Mouse (Mus musculus) kidney, postnatal 10 days (tissue): ENCODE results near the gene Nmral1.
"Not testable (repeated sequence)": the region's sequence is repeated elsewhere in the genome, so short reads cannot be mapped to it uniquely, and the experiment has no call there.

Experiments used
- DNase-seq: peaks from one replicate; pipeline ENCODE4 v3.0.0; 2021; ENCODE audit warnings: mixed read lengths

Gene Nmral1

DNA sequence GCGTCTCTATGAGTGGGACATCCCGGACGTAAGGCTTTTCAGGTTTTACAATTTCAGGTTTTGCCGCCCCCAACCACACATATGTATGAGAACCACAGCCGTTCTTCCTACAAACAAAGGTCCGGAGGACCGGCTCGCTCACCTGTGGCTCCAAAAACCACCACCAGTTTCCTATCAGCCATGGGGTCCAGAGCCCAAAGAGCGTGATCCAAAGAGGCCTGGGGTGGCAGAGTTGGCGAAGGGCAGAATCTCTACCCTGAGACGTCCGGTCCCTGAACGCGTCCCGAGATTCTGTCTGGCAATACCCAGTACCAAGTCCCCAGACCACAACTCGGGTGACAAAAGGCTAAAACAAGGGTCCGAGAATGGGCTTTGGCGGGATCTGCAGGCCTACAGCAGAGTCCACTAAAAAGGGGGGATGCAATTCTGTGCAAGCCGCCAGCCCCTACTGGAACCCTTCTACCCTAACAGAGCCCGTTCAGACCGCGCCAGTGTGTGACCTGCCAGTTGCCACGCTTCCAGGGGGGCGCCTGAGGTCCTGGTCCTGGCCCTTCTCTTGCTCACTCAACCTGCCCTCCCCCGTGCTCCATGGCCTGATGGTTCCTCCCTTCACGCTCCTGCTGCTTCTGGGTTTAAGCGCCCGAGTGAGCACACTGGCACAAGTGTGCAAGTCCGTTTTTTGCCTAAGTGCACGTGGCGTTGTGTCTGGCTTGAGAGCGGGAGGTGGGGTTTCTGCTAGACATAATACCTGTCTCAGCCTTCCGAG lies at the start of gene Nmral1:
TSS of gene Nmral1 (minus strand) at position 604 of the 766 bp plus-strand sequence.
- peak; percentile 74 for DNase-seq

DNA sequence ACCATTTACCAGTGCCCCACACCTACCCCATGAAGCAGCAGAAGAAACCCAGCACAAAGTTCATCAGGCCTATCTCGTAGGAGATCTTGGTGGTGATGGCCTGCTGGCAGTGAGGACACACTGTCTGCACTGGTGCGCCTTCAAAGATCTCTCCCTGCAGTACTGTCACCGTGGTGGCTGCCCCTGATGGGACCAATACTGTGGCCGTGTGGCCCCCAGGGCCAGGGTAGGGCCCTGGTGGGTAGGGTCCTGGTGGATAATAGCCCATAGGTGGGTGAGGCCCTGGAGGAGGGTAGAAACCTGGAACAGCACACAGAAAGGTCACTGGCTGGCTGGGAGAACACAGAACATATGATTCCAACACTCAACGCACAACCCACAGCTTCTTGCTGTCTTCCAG lies 49.6 kb upstream of the Nmral1 start:
- DNase-seq: no peak

DNA sequence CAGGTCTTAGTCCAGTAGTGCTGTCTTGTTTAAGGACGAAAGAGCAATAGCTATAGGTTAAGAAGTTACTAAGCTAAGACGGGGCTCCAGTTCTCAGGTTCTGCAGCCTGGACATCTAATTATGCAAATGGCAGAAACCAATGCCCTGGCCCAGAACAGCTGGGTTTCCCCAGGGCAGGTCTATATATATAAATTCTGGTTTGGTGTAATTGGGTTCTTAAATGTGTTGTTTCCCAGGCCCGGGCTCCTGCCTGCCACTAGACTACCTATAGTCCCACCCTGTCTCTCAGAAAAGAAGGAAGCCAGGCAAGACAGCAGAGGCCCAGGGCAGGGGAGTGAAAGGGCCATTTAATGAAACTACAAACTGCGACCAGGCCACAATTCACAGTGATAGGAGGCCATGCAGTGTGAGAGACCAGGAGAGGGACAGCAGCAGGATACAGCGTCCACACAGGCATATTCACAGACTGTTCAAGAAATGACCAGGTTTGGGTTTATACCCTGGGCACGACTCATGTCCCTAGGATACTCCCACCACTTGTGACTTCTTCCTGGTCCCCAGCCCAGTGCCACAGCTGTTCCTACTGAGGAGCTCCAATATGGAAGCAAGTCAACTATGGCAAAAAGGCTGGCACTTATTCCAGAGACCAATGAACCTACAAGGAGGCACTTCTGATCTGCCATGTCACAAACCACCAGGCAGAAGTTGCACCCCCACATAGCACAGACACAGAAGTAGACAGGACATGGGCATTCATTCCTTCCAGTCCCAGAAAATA lies 48.0 kb upstream of the Nmral1 start:
- DNase-seq: no peak

DNA sequence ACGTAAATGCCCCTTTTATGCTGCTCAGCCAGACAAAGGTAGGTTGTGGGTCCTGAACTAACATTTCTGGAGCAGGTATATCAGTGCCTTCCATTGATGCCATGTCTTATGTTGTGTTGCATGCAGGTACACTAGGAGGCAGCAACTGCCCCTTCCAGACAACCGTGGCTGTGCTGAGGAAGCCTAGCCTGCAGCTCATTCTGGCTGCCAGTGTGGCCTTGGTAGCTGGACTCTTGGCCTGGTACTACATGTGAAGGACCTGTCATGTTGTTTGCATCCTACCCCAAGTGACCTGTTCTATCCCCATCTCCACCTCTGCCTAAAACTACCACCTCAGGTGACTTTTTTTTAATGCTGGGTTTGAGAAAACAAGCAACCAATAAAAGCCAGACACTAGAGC lies 46.7 kb upstream of the Nmral1 start:
- no peak for DNase-seq

DNA sequence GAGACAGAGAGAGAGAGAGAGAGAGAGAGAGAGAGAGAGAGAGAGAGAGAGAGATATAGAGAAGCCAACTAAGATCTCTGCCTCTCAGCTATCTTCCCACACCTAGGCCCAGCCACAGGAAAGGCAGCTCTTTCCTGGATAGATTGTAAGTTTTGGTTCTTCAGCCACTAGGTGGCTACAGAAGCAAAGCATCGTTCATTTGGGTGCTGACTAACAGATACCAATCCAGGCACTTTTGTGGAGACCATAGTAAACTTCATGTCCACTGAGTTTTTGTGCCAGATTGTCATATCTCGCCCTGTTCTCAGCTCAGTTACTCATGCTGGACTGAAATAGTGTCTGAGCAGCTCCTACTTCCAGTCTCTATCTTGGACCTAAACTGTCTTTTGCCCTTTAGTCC lies 44.1 kb upstream of the Nmral1 start:
- peak; percentile 30 for DNase-seq

DNA sequence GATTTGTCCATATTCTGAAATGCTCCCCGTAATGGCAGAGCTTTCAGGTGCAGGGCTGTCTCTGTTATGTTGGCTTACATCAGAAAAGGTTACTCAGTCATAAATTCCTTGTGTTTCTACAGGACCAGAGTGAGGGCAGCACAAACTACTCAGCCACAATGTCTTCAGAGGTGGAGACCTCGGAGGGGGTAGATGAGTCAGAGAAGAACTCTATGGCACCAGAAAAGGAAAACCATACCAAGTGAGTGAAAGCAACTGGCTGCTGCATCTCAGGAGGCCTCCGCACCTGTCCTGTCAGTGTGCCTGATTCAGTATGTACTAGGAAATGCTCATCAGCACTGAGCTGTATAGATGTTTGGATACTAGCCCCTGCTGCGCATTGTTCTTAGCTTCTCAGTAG lies 43.3 kb upstream of the Nmral1 start:
- DNase-seq: no peak

DNA sequence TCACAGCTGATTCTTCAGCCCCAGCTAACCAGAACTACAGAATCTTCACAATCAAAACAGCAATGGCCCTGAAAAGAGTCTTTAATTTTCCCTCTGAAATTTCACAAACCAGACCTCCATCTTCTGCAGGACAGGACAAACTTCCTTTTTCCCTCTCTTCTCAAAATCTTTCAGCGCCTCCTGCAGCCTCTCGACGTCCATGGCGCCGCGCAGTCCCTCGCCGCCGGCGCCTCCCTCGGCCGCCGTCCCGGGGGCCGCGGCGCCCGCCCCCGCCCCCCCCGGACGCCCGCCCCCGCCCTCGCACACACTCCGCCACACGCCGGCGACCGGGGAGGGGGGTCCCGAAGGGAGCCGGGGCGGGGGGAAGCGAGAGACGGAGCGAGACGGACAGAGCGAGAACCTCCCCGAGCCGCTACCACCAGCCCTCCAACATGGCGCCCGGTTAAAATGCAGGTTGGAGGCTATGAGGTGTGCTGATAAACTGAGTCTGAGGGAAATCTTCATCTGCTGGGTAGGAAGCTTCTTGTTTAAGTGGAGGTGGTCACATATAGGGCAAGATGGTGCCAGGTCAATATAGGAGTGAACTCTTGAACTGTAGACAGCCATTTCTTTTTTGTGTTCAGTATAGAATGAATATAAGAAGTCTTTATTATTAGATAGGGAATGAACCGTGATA lies 37.6 kb upstream of the Nmral1 start:
- not testable (repeated sequence) for DNase-seq

DNA sequence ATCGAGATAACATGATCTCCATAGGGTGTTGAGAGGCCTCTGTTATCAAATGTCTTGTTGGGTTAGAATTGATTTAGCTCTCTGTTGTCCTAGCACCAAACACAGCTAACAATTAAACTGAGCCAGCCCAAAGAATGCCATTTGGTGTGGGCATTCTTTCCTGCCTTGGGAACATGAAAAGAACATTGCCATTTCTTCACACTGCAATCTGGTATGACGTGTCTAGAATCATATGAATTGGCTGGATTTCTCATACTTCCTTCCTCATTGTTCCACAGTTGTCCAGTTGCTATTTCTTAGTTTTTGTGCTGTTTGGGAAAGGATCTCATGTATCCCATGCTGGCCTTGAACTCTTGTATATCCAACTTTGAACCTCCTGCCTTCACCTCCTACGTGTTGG lies 34.9 kb upstream of the Nmral1 start:
- DNase-seq: no peak

DNA sequence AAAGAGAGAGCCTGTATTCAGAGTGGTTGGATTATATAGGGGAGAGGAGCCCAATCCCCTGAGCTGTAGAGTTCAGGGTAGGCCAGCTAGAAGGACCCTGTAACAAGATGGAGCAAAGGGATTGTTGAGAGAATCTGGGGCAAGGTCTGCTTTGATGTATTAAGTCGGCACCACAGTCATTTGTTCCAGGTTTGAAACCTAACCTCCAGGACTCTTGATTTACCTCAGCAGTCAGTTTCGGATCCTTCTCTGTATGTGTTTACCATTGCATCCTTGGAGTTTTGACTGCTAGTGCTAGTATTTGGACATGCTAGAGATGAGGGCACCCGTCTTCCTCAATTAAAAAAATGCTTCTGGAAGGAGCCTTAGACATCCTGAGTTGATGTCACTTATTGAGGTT lies 33.0 kb upstream of the Nmral1 start:
- no peak for DNase-seq

DNA sequence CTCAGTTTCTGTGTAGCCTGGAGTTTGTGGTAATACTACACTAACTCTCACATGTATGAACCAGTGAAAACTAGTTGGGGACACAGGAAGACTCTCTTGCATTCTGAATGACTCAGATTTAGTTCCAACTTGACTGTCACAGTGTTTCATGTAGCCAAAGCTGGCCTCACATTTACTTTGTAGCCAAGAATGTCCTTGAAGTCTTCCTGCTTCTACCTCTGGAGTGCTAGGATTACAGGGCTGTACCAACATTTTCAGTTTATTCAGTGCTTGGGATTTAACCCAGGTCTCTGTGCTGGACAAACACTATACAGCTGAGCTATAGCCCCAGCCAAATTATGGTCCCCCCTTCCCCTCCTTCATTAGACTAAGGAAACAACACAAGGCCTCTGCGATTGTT lies 23.0 kb upstream of the Nmral1 start:
- DNase-seq: no peak

DNA sequence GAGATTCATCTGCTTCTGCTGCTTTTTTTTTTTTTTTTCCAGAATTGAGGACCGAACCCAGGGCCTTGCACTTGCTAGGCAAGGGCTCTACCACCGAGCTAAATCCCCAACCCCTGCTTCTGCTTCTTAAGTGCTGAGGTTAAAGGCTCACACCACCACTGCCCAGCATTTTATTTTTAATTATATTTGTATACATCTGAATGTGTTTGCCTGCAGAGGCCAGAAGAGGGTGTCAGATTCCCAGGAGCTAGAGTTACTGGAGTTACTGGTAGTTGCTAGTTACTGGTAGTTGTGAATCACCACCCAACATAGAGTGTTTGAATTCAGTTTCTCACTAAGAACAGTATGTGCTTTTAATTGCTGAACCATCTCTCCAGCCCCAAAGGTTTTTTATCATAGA lies 20.8 kb upstream of the Nmral1 start:
- DNase-seq: no peak

DNA sequence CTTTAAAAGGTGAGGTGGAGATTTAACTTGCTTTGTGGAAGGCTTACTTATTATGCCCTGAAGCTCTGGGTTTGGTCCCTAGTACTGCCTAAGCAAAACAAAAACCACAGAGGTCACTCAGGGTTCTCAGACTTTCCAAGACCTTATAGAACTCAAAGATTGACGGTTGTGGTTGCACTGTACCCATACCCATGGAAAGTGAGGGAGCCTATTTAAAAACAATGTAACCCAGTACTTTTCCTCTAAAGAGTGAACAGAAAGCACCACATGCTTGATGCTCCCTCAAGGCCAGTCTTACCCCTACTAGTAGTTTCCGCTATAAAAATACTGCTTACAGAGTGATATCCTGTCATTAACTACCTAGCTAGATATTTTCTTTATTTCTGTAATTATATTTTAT lies 17.1 kb upstream of the Nmral1 start:
- no peak for DNase-seq

DNA sequence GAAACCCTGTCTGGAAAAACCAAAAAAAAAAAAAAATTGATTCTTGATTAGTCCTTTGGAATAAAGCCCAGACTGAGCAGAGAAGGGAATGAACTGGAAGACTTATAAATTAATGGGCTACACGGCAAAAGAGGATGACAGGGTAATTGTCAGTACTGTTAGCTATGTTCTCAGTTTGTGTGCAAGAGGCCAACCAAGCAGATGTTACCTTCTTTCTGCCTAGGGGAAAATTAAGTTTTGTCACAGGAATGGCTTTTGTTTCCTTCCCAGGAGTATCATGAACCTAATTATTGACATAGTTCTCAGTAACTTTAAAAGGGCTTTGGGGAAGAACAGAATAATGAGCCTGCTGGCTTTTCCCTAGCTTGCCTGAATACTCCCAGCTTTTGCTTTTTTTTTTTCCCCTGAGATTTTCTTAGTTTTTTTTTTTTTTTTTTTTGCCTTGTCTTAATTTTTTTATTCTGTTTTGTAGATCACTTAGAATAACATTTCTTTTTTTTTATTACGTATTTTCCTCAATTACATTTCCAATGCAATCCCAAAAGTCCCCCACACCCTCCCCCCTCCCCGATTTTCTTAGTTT lies 11.7 kb upstream of the Nmral1 start:
- DNase-seq: no peak

DNA sequence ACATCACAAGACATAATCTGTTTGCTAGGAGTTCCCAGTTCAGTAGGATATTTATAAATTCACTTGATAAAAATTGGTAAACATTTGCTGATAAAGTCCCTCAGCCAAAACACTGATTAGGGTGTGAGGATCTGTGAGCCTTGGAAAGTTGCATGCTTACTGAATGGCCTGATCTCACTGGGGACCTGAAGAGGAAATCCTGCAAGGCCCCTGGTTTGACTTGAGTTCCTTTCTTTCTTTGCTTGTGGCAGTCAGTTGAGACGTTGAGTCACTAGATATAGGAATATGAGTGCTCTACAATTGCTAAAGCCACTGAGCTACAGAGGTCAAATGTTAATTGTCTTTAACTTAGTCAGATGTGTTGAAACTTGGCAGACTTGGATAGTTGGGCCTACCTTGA lies 8.8 kb upstream of the Nmral1 start:
- DNase-seq: no peak

DNA sequence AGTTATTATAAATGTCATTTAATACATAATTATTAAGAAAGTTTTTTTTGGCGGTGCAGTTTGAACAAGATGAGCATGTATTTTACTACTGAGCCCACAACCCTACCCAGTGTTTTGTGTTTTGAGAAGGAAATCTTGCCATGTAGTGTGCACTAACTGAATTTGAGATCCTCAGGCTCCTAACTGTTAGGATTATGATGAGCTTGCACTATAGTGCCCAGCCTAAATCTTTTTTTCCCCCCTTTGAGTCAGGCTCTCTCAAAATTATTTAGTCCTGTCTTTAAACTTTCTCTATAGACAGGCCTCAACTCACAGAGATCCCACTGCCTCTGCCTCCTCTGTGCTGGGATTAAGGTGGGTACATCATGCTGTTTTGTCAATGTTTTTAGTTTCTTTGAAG lies 8.4 kb upstream of the Nmral1 start:
- DNase-seq: no peak

DNA sequence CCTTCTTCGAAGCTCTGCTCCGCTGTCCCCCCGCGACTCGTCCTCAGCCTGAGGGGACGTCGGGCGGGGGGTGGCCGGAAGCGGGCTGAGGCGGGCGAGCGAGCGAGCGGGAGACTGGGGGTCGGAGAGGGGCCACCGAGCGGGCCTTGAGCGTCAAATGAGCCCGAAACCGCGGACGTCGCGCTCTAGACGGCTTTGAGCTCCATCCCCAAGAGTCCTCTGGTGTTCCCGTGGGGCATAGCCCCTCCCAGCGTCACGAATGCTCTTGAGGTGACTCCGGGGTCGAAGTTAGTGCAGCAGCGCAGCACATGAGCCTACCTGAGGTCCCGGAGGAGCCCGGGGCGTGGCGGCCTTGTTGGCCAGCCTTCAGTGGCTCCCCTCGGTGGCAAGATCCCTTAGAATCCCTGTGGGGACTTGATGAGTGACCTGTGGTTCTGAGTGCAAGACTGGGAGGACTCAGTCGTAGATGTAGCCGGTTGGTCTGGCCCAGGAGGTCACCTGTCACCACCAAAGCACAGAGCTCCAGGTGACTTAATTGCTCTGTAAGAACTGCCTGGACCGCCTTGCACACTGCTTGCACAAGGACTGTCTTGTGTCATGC lies 7.5 kb upstream of the Nmral1 start:
- DNase-seq: no peak

DNA sequence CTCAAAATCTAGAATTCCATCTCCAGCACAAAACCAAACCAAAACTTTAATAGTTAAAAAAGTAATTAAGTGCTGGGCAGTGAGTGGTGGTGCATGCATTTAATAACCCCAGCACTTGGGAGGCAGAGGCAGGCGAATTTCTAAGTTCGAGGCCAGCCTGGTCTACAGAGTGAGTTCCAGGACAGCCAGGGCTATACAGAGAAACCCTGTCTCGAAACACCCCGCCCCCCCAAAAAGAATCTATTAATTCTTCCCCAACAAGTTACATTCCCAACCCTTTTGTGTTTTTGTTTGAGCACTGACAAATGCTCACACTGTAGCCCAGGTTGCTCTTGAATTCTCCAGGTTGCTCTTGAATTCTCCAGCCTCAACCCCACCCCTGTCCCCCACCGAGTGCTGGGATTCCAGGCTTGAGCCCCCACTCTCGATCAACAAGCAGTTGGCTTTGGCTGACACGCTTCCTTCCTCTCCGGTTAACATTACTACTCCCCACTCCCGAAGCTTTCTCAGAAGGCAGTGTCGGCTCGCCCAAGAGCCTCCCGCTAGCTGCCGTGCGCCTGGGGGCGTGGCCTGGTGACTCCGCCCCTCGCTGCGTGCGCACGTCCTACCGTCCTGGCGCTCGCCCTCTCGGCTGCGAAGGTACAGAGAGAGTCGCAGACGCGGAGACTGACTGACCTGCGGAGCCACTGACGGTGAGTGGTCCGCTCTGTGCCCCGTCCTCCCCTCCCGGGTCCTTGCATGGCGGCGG lies 6.8 kb upstream of the Nmral1 start, which contains the start of gene Hmox2:
TSS of gene Hmox2 (plus strand) at position 582 of the 748 bp plus-strand sequence.
- peak; percentile 97 for DNase-seq

DNA sequence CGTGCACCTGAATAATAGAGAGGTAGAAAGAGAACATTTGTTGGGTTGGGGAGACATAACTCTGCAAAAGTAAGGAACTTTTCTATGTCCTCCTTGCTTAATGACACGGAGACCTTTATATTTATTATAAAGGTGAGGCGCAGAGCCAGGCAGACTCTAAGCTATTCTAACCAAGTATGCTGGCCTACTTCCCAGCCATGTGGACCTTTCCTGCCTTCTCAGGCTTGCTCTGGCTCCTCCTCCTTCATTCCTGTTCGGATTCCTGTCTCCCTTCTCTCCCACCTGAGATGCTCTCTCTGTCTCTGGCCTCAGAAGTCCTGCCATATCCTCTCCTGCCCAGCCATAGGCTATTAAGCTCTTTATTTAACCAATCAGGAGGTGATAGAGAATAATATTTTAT lies 6.1 kb upstream of the Nmral1 start:
- peak; percentile 28 for DNase-seq

DNA sequence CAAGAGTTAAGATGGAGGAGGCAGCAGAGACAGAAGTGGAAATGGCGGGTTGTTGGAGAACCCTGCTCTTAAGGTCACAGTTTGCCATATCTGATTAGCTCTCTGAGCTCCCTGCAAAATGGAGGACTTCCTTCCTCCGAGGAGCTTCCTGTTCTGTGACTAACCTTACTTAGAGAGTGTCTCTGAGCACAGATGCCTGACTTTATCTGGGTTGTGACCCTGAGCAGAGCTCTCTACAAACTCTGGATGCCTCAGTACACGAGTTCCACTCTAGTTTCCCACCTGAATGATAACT lies 3.7 kb upstream of the Nmral1 start:
- DNase-seq: no peak

DNA sequence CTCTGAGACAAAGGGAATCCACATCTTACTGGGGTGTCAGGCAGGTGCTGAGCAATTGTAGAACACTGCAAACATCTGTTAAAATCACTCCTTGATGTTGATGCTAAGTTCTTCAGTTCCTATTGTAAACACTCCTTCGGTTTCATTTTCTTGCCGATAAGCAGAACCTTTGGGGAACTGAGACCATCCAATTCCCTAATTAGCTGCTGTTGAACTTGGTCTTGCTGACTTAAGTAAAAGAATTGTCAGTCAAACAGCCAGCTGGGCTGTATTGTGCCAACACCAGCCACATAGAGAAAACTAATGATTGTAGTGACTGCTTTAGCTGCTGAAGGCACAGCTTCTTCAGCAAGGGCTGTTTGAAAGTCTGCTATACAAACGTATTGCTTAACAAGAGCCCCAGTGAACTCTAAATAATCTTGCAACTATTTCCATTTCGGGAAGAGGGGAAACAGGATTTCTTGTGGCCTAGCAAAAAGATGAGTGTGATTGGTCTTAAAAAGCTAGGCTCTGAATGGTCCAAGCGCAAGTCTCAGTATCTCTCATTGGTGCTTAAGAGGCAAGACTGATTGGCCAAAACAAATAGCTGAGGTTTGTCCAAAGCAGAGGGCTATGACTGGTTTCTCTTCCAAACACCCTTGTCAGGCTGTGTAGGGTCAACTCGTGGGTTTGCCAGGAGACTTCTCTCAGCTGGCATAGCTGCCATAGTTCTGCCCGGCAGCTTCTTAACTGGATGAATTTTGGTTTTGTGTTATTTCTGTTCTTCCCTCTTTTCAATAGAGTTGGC lies 3.2 kb upstream of the Nmral1 start:
- no peak for DNase-seq

DNA sequence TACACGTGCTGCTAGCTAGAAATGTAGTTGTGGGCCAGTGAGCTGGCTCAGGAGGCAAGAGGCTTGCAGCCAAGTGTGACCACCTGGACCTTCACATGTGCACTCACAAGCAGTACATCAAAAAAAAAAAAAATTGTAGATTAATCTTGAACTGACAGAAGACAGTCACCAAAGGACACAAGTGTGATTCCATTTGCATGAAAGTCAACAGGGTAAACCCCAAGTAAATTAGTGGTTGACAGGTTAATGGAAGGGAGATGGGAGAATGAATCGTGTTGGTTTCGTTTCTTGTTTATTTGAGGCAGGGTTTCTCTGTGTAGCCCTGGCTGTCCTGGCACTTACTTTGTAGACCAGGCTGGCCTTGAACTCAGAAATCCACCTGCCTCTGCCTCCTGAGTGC lies 1.3 kb downstream of the Nmral1 start:
- no peak for DNase-seq
